Mouse (Mus musculus) frontal cortex, postnatal 25 days (tissue): ENCODE results near the gene Trmt2a.
A peak's percentile ranks its signal among the peaks of the same experiment; 100 is the strongest.
"Not testable (repeated sequence)": the region's sequence is repeated elsewhere in the genome, so short reads cannot be mapped to it uniquely, and the experiment has no call there.

Source experiments
- DNase-seq, 2 experiments: peaks; one replicate each; pipeline ENCODE4 v3.0.0; 2022; ENCODE audit warnings: low spot score in 2 of 2

The Trmt2a gene

GRCm38 (mm10) chr16:18289067-18289588 is 40.6 kb downstream of the Trmt2a start, which contains the start of gene Dgcr8:
Gene Dgcr8, minus strand, starts transcription at chr16:18289246.
- DNase-seq = peak; percentile 95 to 98

DNA sequence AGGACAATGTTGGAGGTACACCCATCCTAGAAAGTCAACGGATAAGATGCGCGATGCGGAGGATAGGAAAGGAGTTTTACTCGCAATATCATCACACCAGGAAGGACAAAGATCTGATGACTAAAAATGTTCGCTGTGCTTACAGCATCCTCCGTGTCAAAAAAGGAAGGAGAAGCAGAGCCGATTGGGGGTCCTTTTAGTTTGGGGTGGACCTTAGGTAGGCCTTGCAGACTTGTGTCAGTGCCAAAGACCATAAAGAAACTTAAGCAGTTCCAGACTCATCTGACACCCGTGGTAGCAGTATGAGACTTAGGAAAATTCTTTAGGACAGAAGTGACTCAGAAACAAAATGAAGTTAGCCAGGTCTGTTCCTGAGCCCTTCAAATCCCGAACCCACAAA is 41.1 kb downstream of the Trmt2a start:
- not testable (repeated sequence) for DNase-seq
